Mouse (Mus musculus) cerebellum, adult 2 months (tissue): ENCODE measurements at regions not wholly inside any gene's neighbourhood (a gene's known extent, or its start where the extent isn't known, plus 50 kb on each side); places are given as distances from the start of the nearest gene placed in this dataset.

ENCODE experiments used
- CTCF ChIP-seq: fragments of 200-500 bp; IDR thresholded peaks from 2 replicates; pipeline ENCODE4 v1.5.1; 2011; ENCODE audit warnings: low read depth, mild to moderate bottlenecking, control low read depth, low read length, moderate library complexity, borderline replicate concordance; ENCODE audit not compliant: insufficient read depth
- POLR2A ChIP-seq: fragments of 200-500 bp; IDR thresholded peaks from 2 replicates; pipeline ENCODE4 v1.6.1; 2011; ENCODE audit warnings: low read length, control low read depth, borderline replicate concordance; ENCODE audit not compliant: insufficient read depth

DNA sequence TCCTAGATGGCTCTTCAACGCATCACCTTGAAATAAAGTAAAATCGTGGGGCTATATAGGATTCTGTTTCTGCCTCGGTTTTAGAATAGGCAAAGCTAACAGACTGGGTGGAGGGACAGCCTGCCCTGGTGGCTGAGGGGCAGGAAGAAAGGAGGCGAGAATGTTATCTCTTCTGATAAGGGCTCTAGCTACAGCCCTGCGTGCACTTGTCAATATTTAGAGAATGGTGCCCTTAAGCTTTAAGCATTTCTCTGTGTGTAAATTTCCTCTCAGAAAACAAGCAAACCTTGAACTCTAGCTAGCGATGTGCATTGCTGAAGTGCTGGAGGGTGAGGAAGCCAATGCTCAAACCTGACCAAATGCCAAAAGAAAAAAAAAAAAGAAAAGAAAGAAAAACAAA is 90.1 kb upstream of the Tbx3 start:
- no peak for TF ChIP-seq CTCF
- no peak for TF ChIP-seq POLR2A
